Comparison of ENCODE assay signal across 19 mouse cellular contexts in the genomic region with DNA sequence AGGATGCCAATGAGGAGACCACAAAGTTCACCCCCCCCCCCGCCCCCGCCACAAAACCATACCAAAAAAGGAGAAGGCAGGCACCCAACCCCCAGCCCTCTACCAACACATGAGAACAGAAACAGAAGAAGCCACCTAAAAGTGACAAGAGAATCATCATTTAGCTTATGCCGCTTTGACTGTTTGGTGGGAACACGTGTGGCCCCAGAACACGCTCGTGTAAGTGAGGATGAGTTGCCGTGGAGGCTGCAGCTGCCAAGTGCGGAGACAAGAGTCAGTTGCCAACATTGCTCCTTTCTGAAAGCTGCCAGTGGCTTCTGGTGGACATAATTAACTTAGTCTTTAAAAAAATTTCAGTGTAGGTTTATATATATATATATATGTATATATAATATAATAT. TPM values are rescaled to one million over a fixed set of nuclear protein-coding genes. Genes with fewer than 3 reads are reported as not detected.
DNase-seq lines count a peak whose midpoint lies in the region.
"Had no signal": no experiment of that assay in that cellular context is flagged by ENCODE, and none has a peak within 500 bp of the region (broad histone marks: within the 10 kb centered on the region; RNA-seq: fewer than 3 reads in every experiment).

No protein-coding gene starts in this region.

- peak; percentile 36 for DNase-seq in layer of hippocampus, adult 9-11 months
- no peak for DNase-seq in layer of hippocampus, postnatal 14 days (ENCODE audit: low spot score in 2 of 2)
- DNase-seq in thymus, adult 18-20 months = peak; percentile 46 to 57
- peak; percentile 42 to 57 for DNase-seq in thymus, postnatal 10 days (ENCODE audit: low spot score in 2 of 2)
- DNase-seq in thymus, postnatal 36 days = peak; percentile 45 to 70
- DNase-seq in urinary bladder, postnatal 10 days (ENCODE audit: low spot score) = no peak
- DNase-seq in heart, adult 8-10 months (ENCODE audit: low spot score) = no peak
- DNase-seq in frontal cortex, postnatal 10 days (ENCODE audit: low spot score in 2 of 2) = no peak
- DNase-seq: adrenal gland, adult 8-10 months; adrenal gland, postnatal 25 days; cerebellum, adult 11-12 months; cerebellum, adult 8-10 months; embryo, embryonic 11 days; gastrocnemius, postnatal 10 days; gastrocnemius, postnatal 36 days; heart, adult 2 months had no signal

RNA-seq across cellular contexts. Expression of a gene that starts 56.6 kb away (rescaled TPM):
- total RNA-seq in layer of hippocampus, postnatal 14 days (2021) = 100 to 1,000 TPM; 124 to 128 TPM
- under 1 TPM; 0.25 to 0.94 (median 0.38) TPM for total RNA-seq in heart, adult 8-10 months (2022)
- total RNA-seq: CH12.LX; granulocyte monocyte progenitor cell, adult 5-6 weeks; hematopoietic stem cell, adult 5-6 weeks had no signal

Comparison
In these comparisons a context has a peak if more than half of its experiments do, and no peak if none do; other contexts are left out.
1. DNase-seq: peak in layer of hippocampus, adult 9-11 months (single experiment), thymus, adult 18-20 months (2 of 2), thymus, postnatal 10 days (2 of 2) and thymus, postnatal 36 days (2 of 2); none in layer of hippocampus, postnatal 14 days (0 of 2), urinary bladder, postnatal 10 days (single experiment), heart, adult 8-10 months (single experiment) and frontal cortex, postnatal 10 days (0 of 2).
2. RNA of a gene that starts 56.6 kb away (total RNA-seq): 124 to 128 TPM in layer of hippocampus, postnatal 14 days; 0.25 to 0.94 TPM in heart, adult 8-10 months; every median in the first group is over 10 times any median in the second.